Mouse (Mus musculus): ENCODE results near the gene Rundc1. TPM values are rescaled to one million over a fixed set of nuclear protein-coding genes. Genes with fewer than 3 reads are reported as not detected.

Rundc1 gene
- 18.1 and 22.8 TPM in 2 replicates for polyA plus RNA-seq (2012; rRNA removed; ENCODE audit: low replicate concordance)

GRCm38 (mm10) chr11:101424925-101425813, at the start of gene Rundc1, which contains the start of gene Ptges3l:
Gene Rundc1 (plus strand): TSS chr11:101425085.
Gene Ptges3l (minus strand): TSS chr11:101425333.

GRCm38 (mm10) chr11:101417101-101417855, 7.6 kb upstream of the Rundc1 start, which contains the start of gene Aarsd1:
Gene Aarsd1 (minus strand): TSS chr11:101417615.

GRCm38 (mm10) chr11:101424105-101424851, 607 bp upstream of the Rundc1 start, which contains the start of gene Gm27029:
Gene Gm27029 (minus strand): TSS chr11:101424796.

GRCm38 (mm10) chr11:101442127-101442693, 17.3 kb downstream of the Rundc1 start, which contains the start of gene Rpl27:
Gene Rpl27 (plus strand): TSS chr11:101442298.

GRCm38 (mm10) chr11:101448274-101448746, 23.4 kb downstream of the Rundc1 start, which contains the start of gene Ifi35:
Gene Ifi35 (plus strand): TSS chr11:101448407.

GRCm38 (mm10) chr11:101464211-101465100, 39.6 kb downstream of the Rundc1 start, which contains the start of gene Rnd2:
Gene Rnd2 (plus strand): TSS chr11:101464999.

GRCm38 (mm10) chr11:101465869-101466551, 41.1 kb downstream of the Rundc1 start, which contains the start of gene Vat1:
Gene Vat1 (minus strand): TSS chr11:101466230.

Other genes starting within 250 kb of the Rundc1 start
- 17.2 and 32.6 TPM in 2 replicates for gene Ccr10, start 249.6 kb upstream of the Rundc1 start, polyA plus RNA-seq (2012; rRNA removed; ENCODE audit: low replicate concordance)
- gene Ezh1, start 198.6 kb upstream of the Rundc1 start, polyA plus RNA-seq (2012; rRNA removed; ENCODE audit: low replicate concordance) = 16.0 and 18.3 TPM in 2 replicates
- gene Ramp2, start 179.1 kb upstream of the Rundc1 start, polyA plus RNA-seq (2012; rRNA removed; ENCODE audit: low replicate concordance) = 30.1 and 31.9 TPM in 2 replicates
- 87.6 and 146 TPM in 2 replicates for gene Vps25, start 171.4 kb upstream of the Rundc1 start, polyA plus RNA-seq (2012; rRNA removed; ENCODE audit: low replicate concordance)
- gene Wnk4, start 164.5 kb upstream of the Rundc1 start, polyA plus RNA-seq (2012; rRNA removed; ENCODE audit: low replicate concordance) = 5.5 and 6.8 TPM in 2 replicates
- 0.22 and 0.28 TPM in 2 replicates for gene Cntd1, start 146.1 kb upstream of the Rundc1 start, polyA plus RNA-seq (2012; rRNA removed; ENCODE audit: low replicate concordance)
- gene Coa3, start 146.0 kb upstream of the Rundc1 start, polyA plus RNA-seq (2012; rRNA removed; ENCODE audit: low replicate concordance) = 579 and 638 TPM in 2 replicates
- 87.7 and 128 TPM in 2 replicates for gene Becn1, start 122.8 kb upstream of the Rundc1 start, polyA plus RNA-seq (2012; rRNA removed; ENCODE audit: low replicate concordance)
- 22.3 and 29.3 TPM in 2 replicates for gene Psme3, start 108.9 kb upstream of the Rundc1 start, polyA plus RNA-seq (2012; rRNA removed; ENCODE audit: low replicate concordance)
- 5.0 TPM in 2 replicates for gene Aoc2, start 100.0 kb upstream of the Rundc1 start, polyA plus RNA-seq (2012; rRNA removed; ENCODE audit: low replicate concordance)
- gene Aoc3, start 94.5 kb upstream of the Rundc1 start, polyA plus RNA-seq (2012; rRNA removed; ENCODE audit: low replicate concordance) = 5.4 and 11.8 TPM in 2 replicates
- gene G6pc, start 57.5 kb upstream of the Rundc1 start, polyA plus RNA-seq (2012; rRNA removed; ENCODE audit: low replicate concordance) = 9.9 and 11.1 TPM in 2 replicates
- 13.6 TPM in 2 replicates for gene Aarsd1, start 7.5 kb upstream of the Rundc1 start, polyA plus RNA-seq (2012; rRNA removed; ENCODE audit: low replicate concordance)
- gene Gm27029, start 289 bp upstream of the Rundc1 start, polyA plus RNA-seq (2012; rRNA removed; ENCODE audit: low replicate concordance) = 0.11 TPM in 1 of 2 replicates, not detected in the other
- gene Ptges3l, start 248 bp downstream of the Rundc1 start, polyA plus RNA-seq (2012; rRNA removed; ENCODE audit: low replicate concordance) = 0.34 and 2.0 TPM in 2 replicates
- 134 and 144 TPM in 2 replicates for gene Rpl27, start 17.2 kb downstream of the Rundc1 start, polyA plus RNA-seq (2012; rRNA removed; ENCODE audit: low replicate concordance)
- gene Ifi35, start 23.3 kb downstream of the Rundc1 start, polyA plus RNA-seq (2012; rRNA removed; ENCODE audit: low replicate concordance) = 61.7 and 136 TPM in 2 replicates
- 23.1 and 34.7 TPM in 2 replicates for gene Rnd2, start 39.9 kb downstream of the Rundc1 start, polyA plus RNA-seq (2012; rRNA removed; ENCODE audit: low replicate concordance)
- gene Vat1, start 41.1 kb downstream of the Rundc1 start, polyA plus RNA-seq (2012; rRNA removed; ENCODE audit: low replicate concordance) = 170 and 324 TPM in 2 replicates
- gene Brca1, start 126.9 kb downstream of the Rundc1 start, polyA plus RNA-seq (2012; rRNA removed; ENCODE audit: low replicate concordance) = 0.20 and 0.68 TPM in 2 replicates
- 74.9 and 83.4 TPM in 2 replicates for gene Nbr1, start 127.1 kb downstream of the Rundc1 start, polyA plus RNA-seq (2012; rRNA removed; ENCODE audit: low replicate concordance)
- 96.7 and 179 TPM in 2 replicates for gene Tmem106a, start 157.2 kb downstream of the Rundc1 start, polyA plus RNA-seq (2012; rRNA removed; ENCODE audit: low replicate concordance)
- not detected in 2 replicates for gene Gm11634, start 174.2 kb downstream of the Rundc1 start, polyA plus RNA-seq (2012; rRNA removed; ENCODE audit: low replicate concordance)
- gene Rdm1, start 202.1 kb downstream of the Rundc1 start, polyA plus RNA-seq (2012; rRNA removed; ENCODE audit: low replicate concordance) = 11.4 and 13.6 TPM in 2 replicates
- gene Arl4d, start 240.5 kb downstream of the Rundc1 start, polyA plus RNA-seq (2012; rRNA removed; ENCODE audit: low replicate concordance) = 6.5 and 16.5 TPM in 2 replicates

Measured in duodenum, adult 2 months (tissue).